Mouse (Mus musculus): ENCODE measurements around the gene Vrk1.

DNA sequence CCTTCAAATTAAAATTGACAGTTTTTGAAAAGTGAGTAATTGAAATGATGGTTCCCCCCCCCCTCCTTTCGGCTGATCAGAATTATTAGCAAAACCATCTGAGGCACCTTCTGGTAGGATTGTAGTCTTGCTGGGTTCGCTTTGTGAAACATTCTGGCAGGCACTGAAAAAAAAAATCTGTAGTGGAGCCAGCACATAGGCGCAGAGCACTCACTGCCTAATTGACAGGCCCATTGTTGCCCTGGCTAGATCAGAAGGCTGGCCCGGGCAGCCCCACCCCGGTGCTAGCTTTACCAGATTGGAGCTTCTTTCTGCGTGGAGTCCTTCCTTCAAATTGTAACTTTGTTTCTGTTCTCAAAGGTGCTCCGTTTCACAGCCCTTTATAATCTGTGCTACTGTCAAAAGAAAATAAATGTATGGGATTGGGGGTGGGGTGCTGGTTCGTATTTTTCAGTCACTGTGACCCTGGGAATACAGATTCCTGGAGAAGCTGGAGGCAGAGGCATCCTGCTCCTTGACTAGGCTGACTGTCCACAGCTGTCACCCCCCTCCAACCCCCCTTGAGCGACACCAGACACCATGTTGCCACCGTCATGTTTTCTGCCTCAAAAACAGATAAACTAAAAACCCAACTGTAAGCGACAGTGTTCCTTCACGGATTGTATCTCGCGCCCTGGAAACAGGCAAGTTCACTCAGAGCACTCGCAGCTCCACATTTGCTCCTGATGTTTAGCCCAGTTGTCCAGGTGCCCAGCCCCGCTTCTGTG is 72.3 kb downstream of the Vrk1 start:
- TF ChIP-seq CTCF (IDR thresholded peaks at IDR 0.05 in 2 of 3, conservative IDR thresholded peaks at IDR 0.05 in 1 of 3; ENCODE audit: control insufficient read depth in 1 of 3, insufficient read depth in 1 of 3, low read depth in 2 of 3, low read length in 3 of 3, poor library complexity in 1 of 3, severe bottlenecking in 1 of 3) (no peak), JUND (IDR thresholded peaks at IDR 0.05; ENCODE audit: low read depth, low read length) (no peak), GABPA (IDR thresholded peaks at IDR 0.05; ENCODE audit: low read depth, low read length) (no peak), POLR2A (IDR thresholded peaks at IDR 0.05; ENCODE audit: control insufficient read depth in 1 of 2, insufficient read depth in 1 of 2, low read depth in 1 of 2, low read length in 2 of 2, poor library complexity in 1 of 2) (no peak), ZMIZ1 (IDR thresholded peaks at IDR 0.05; ENCODE audit: low read depth, low read length) (no peak), USF1 (IDR thresholded peaks at IDR 0.05; ENCODE audit: low read depth, low read length) (no peak), KAT2A (conservative IDR thresholded peaks at IDR 0.05; ENCODE audit: low read depth, low read length) (no peak)
